ENCODE assay signal across 7 mouse cellular contexts in the genomic region with DNA sequence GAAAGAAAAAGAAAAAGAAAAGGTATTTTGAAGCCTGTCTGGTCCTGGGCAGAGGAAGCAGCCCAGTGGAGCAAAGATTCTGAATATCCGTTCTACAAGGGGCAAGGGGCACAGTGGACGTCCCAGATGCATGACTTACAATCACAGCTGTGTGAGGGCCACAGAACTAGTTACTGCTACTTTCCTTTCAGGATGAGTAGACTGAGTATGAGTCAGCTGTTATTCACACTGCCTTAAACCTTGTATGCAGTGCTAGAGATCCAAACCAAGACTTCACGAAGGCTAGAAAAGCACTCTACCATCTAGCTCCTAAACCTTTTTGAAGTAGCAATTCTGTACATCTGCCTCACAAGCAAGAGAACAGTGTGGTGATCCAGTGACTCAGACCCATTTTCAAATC. TPM values are rescaled to one million over a fixed set of nuclear protein-coding genes. Genes with fewer than 3 reads are reported as not detected.
A peak's percentile ranks its signal among the peaks of the same experiment; 100 is the strongest.
DNase-seq lines count a peak whose midpoint lies in the region; ATAC-seq and TF ChIP-seq lines count a peak whose summit lies in the region.

No protein-coding gene starts in this region.

- no peaks in the 10 kb centered on the region for H3K27me3 ChIP-seq in megakaryocyte, embryonic 14.5 days (replicated peaks)
- no peaks in the 10 kb centered on the region for H3K27me3 ChIP-seq in embryonic facial prominence, embryonic 14.5 days (replicated peaks; ENCODE audit: control insufficient read depth, insufficient read depth, low read length)
- no peaks in the 10 kb centered on the region for H3K27me3 ChIP-seq in limb, embryonic 12.5 days
- no peaks in the 10 kb centered on the region for H3K27me3 ChIP-seq in stomach, postnatal 0 days (ENCODE audit: control insufficient read depth, insufficient read depth, low read length)

- H3K4me2 ChIP-seq in embryonic facial prominence, embryonic 14.5 days (ENCODE audit: low read depth, low read length): peak overlapping the region; percentile 82
- peak overlapping the region; percentile 81 for H3K4me2 ChIP-seq in limb, embryonic 12.5 days
- peak overlapping the region; percentile 83 for H3K4me2 ChIP-seq in stomach, postnatal 0 days (replicated peaks; ENCODE audit: low read depth)

- H3K4me3 ChIP-seq in megakaryocyte, embryonic 14.5 days (replicated peaks): peak overlapping the region; percentile 92
- H3K4me3 ChIP-seq in embryonic facial prominence, embryonic 14.5 days (ENCODE audit: low read depth, low read length): peak overlapping the region; percentile 100
- peak overlapping the region; percentile 99 for H3K4me3 ChIP-seq in limb, embryonic 12.5 days (replicated peaks)
- H3K4me3 ChIP-seq in stomach, postnatal 0 days (ENCODE audit: low read depth, low read length): peak overlapping the region; percentile 100

- peak overlapping the region; percentile 100 for H3K9ac ChIP-seq in embryonic facial prominence, embryonic 14.5 days (ENCODE audit: low read depth, low read length)
- H3K9ac ChIP-seq in limb, embryonic 12.5 days (replicated peaks): peak overlapping the region; percentile 99
- H3K9ac ChIP-seq in stomach, postnatal 0 days (ENCODE audit: low read length): no peak overlapping the region; the same call in 1 of the 2 replicates

- no peak for TF ChIP-seq EP300 in stomach, postnatal 0 days (optimal IDR thresholded peaks at IDR 0.05)

- no peak for ATAC-seq in megakaryocyte, adult 5-6 weeks (ENCODE audit: poor library complexity, severe bottlenecking)
- ATAC-seq in embryonic facial prominence, embryonic 14.5 days (ENCODE audit: low read depth): no peak
- ATAC-seq in limb, embryonic 12.5 days (ENCODE audit: insufficient number of reproducible peaks, insufficient read depth, low FRiP score, low TSS enrichment, low read depth): no peak
- no peak for ATAC-seq in stomach, postnatal 0 days (ENCODE audit: low FRiP score, low TSS enrichment)

- no peak for TF ChIP-seq CTCF in stomach, postnatal 0 days (IDR thresholded peaks at IDR 0.05; ENCODE audit: low read depth)

- H3K27ac ChIP-seq in embryonic facial prominence, embryonic 14.5 days (replicated peaks; ENCODE audit: low read depth, low read length): no peak overlapping the region; the same call in 1 of the 2 replicates
- no peak overlapping the region for H3K27ac ChIP-seq in limb, embryonic 12.5 days
- H3K27ac ChIP-seq in stomach, postnatal 0 days (replicated peaks): peak overlapping the region; percentile 99

- no peaks in the 10 kb centered on the region for H3K9me3 ChIP-seq in megakaryocyte, embryonic 14.5 days
- H3K9me3 ChIP-seq in embryonic facial prominence, embryonic 14.5 days (ENCODE audit: control insufficient read depth, low read length): no peaks in the 10 kb centered on the region
- no peaks in the 10 kb centered on the region for H3K9me3 ChIP-seq in limb, embryonic 12.5 days
- H3K9me3 ChIP-seq in stomach, postnatal 0 days (ENCODE audit: control insufficient read depth, low read length): no peaks in the 10 kb centered on the region

- H3K36me3 ChIP-seq in megakaryocyte, embryonic 14.5 days (replicated peaks; ENCODE audit: low read length): peaks cover 32% of the 10 kb centered on the region
- H3K36me3 ChIP-seq in embryonic facial prominence, embryonic 14.5 days (ENCODE audit: control insufficient read depth, insufficient read depth, low read length): peaks cover 3% of the 10 kb centered on the region; the same call in 1 of the 2 replicates
- H3K36me3 ChIP-seq in limb, embryonic 12.5 days: peaks cover 15% of the 10 kb centered on the region
- no peaks in the 10 kb centered on the region for H3K36me3 ChIP-seq in stomach, postnatal 0 days (ENCODE audit: control insufficient read depth, insufficient read depth, low read length)

- peaks cover 84% of the 10 kb centered on the region for H3K4me1 ChIP-seq in megakaryocyte, embryonic 14.5 days
- H3K4me1 ChIP-seq in embryonic facial prominence, embryonic 14.5 days (ENCODE audit: control insufficient read depth, insufficient read depth, low read length): peaks cover 37% of the 10 kb centered on the region
- peaks cover 39% of the 10 kb centered on the region for H3K4me1 ChIP-seq in limb, embryonic 12.5 days (replicated peaks)
- H3K4me1 ChIP-seq in stomach, postnatal 0 days (replicated peaks; ENCODE audit: control insufficient read depth, insufficient read depth): peaks cover 17% of the 10 kb centered on the region

- DNase-seq in embryonic facial prominence, embryonic 14.5 days (ENCODE audit: low spot score): no peak
- no peak for DNase-seq in stomach, postnatal 0 days (ENCODE audit: low spot score)
- DNase-seq in retina, postnatal 1 day: no peak
- DNase-seq in right cerebral cortex, adult 2 months (ENCODE audit: low spot score in 2 of 2): no peak

- 38% methylated on average over 3 of the region's 3 CpGs for WGBS in embryonic facial prominence, embryonic 14.5 days
- WGBS in limb, embryonic 12.5 days: 77% methylated on average over 3 of the region's 3 CpGs
- 15% methylated on average over 3 of the region's 3 CpGs for WGBS in stomach, postnatal 0 days

RNA-seq across cellular contexts. Expression of gene Arf1, which starts 1.8 kb away (rescaled TPM):
- 222 and 240 TPM in 2 replicates for polyA plus RNA-seq in megakaryocyte, embryonic 14.5 days (2012; ENCODE audit: insufficient read depth, low replicate concordance)
- total RNA-seq in megakaryocyte, adult 5-6 weeks (2015): 312 and 325 TPM in 2 replicates
- 342 and 408 TPM in 2 replicates for total RNA-seq in megakaryocyte, adult 5-6 weeks (2017)
- 665 and 687 TPM in 2 replicates for polyA plus RNA-seq in embryonic facial prominence, embryonic 14.5 days (2014; fragmentation: Nextera tagmentation; extraction: Ambion mirVana)
- polyA plus RNA-seq in limb, embryonic 12.5 days (2016; fragmentation: Nextera tagmentation; extraction: Ambion mirVana): 602 and 603 TPM in 2 replicates
- polyA plus RNA-seq in stomach, postnatal 0 days (2015; fragmentation: Nextera tagmentation; extraction: Ambion mirVana): 536 and 549 TPM in 2 replicates

RNA-seq across cellular contexts. Expression of gene 2310033P09Rik, which starts 18.1 kb away (rescaled TPM):
- polyA plus RNA-seq in megakaryocyte, embryonic 14.5 days (2012; ENCODE audit: insufficient read depth, low replicate concordance): 11.5 and 33.5 TPM in 2 replicates
- 8.3 and 8.6 TPM in 2 replicates for total RNA-seq in megakaryocyte, adult 5-6 weeks (2015)
- total RNA-seq in megakaryocyte, adult 5-6 weeks (2017): 7.2 and 8.7 TPM in 2 replicates
- polyA plus RNA-seq in embryonic facial prominence, embryonic 14.5 days (2014; fragmentation: Nextera tagmentation; extraction: Ambion mirVana): 23.9 and 27.0 TPM in 2 replicates
- polyA plus RNA-seq in limb, embryonic 12.5 days (2016; fragmentation: Nextera tagmentation; extraction: Ambion mirVana): 34.8 and 36.9 TPM in 2 replicates
- polyA plus RNA-seq in stomach, postnatal 0 days (2015; fragmentation: Nextera tagmentation; extraction: Ambion mirVana): 21.3 and 21.5 TPM in 2 replicates

RNA-seq across cellular contexts. Expression of gene Mrpl55, which starts 24.0 kb away (rescaled TPM):
- polyA plus RNA-seq in megakaryocyte, embryonic 14.5 days (2012; ENCODE audit: insufficient read depth, low replicate concordance): 22.0 and 34.5 TPM in 2 replicates
- total RNA-seq in megakaryocyte, adult 5-6 weeks (2015): 14.7 and 17.6 TPM in 2 replicates
- 35.3 and 36.2 TPM in 2 replicates for total RNA-seq in megakaryocyte, adult 5-6 weeks (2017)
- 81.9 and 89.3 TPM in 2 replicates for polyA plus RNA-seq in embryonic facial prominence, embryonic 14.5 days (2014; fragmentation: Nextera tagmentation; extraction: Ambion mirVana)
- 93.9 and 94.7 TPM in 2 replicates for polyA plus RNA-seq in limb, embryonic 12.5 days (2016; fragmentation: Nextera tagmentation; extraction: Ambion mirVana)
- polyA plus RNA-seq in stomach, postnatal 0 days (2015; fragmentation: Nextera tagmentation; extraction: Ambion mirVana): 90.3 and 90.9 TPM in 2 replicates

RNA-seq across cellular contexts. Expression of gene Guk1, which starts 34.2 kb away (rescaled TPM):
- polyA plus RNA-seq in megakaryocyte, embryonic 14.5 days (2012; ENCODE audit: insufficient read depth, low replicate concordance): 19.3 TPM in 1 of 2 replicates, not detected in the other
- total RNA-seq in megakaryocyte, adult 5-6 weeks (2015): 20.6 and 25.1 TPM in 2 replicates
- 13.8 and 20.1 TPM in 2 replicates for total RNA-seq in megakaryocyte, adult 5-6 weeks (2017)
- polyA plus RNA-seq in embryonic facial prominence, embryonic 14.5 days (2014; fragmentation: Nextera tagmentation; extraction: Ambion mirVana): 114 and 126 TPM in 2 replicates
- 121 and 130 TPM in 2 replicates for polyA plus RNA-seq in limb, embryonic 12.5 days (2016; fragmentation: Nextera tagmentation; extraction: Ambion mirVana)
- 176 and 182 TPM in 2 replicates for polyA plus RNA-seq in stomach, postnatal 0 days (2015; fragmentation: Nextera tagmentation; extraction: Ambion mirVana)

RNA-seq across cellular contexts. Expression of gene Gjc2, which starts 43.2 kb away (rescaled TPM):
- polyA plus RNA-seq in megakaryocyte, embryonic 14.5 days (2012; ENCODE audit: insufficient read depth, low replicate concordance): 0.03 TPM in 1 of 2 replicates, not detected in the other
- total RNA-seq in megakaryocyte, adult 5-6 weeks (2015): not detected in 2 replicates
- not detected in 2 replicates for total RNA-seq in megakaryocyte, adult 5-6 weeks (2017)
- 0.29 and 0.60 TPM in 2 replicates for polyA plus RNA-seq in embryonic facial prominence, embryonic 14.5 days (2014; fragmentation: Nextera tagmentation; extraction: Ambion mirVana)
- 0.65 and 1.2 TPM in 2 replicates for polyA plus RNA-seq in limb, embryonic 12.5 days (2016; fragmentation: Nextera tagmentation; extraction: Ambion mirVana)
- polyA plus RNA-seq in stomach, postnatal 0 days (2015; fragmentation: Nextera tagmentation; extraction: Ambion mirVana): 2.1 and 2.4 TPM in 2 replicates
